Mouse (Mus musculus): ENCODE results near the gene Rap1a.

DNA sequence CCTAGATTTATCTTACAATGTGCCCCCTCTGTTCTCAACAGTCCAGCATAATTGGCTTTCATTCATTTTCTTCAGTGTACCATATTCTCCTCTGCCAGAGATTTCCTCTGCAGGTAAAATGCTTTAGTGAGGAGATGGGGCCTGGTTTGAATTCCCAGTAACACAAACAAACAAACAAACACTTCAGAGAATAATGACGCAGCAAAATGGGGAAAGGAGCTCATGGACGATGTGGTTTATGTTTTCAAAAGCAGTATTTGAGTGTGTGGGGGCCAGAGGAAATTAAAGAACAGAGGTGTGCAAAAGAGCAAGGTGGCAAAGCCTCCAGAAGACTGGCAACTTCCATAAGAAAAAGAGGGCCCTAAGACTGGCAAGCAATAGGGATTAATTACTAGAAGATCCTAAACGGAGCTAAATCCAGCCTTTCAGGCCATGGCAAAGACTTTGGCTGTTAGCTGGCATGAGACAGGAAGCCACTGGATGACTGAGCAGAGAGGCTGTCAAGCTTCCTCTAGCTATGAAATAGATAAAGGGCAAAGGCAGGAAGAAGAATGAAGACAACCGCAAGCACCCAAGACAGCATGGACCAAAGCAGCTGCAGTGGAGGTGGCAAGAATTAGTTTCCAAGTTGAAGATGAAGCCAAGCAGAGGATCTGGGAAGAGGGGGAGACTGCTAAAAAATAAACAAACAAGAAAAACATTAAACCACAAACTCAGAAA lies 37.8 kb downstream of the Rap1a start:
- TF ChIP-seq CTCF (IDR thresholded peaks at IDR 0.05; ENCODE audit: low read depth, low read length) (no peak), POLR2A (IDR thresholded peaks at IDR 0.05; ENCODE audit: borderline replicate concordance, low read depth, low read length) (no peak)
